Mouse (Mus musculus) spleen, adult 2 months (tissue): Measurements from ENCODE around the gene Bcdin3d.

Source experiments
- CTCF ChIP-seq: fragments of 200-500 bp; IDR thresholded peaks from 2 replicates; pipeline ENCODE4 v1.5.1; 2011; ENCODE audit warnings: mild to moderate bottlenecking, inconsistent platforms; ENCODE audit not compliant: insufficient read depth, insufficient read length, insufficient replicate concordance; ENCODE audit errors: extremely low read depth
- POLR2A ChIP-seq: fragments of 200-500 bp; IDR thresholded peaks from 2 replicates; pipeline ENCODE4 v1.6.1; 2011; ENCODE audit warnings: low read depth, low read length, inconsistent platforms

- TF ChIP-seq CTCF = no peak
- no peak for TF ChIP-seq POLR2A
Measured at GRCm38 (mm10) chr15:99431063-99431462, 43.5 kb downstream of the Bcdin3d start.
